Mouse (Mus musculus) Patski (cell line): Measurements from ENCODE around the gene Mllt10. TPM values are rescaled to one million over a fixed set of nuclear protein-coding genes. Genes with fewer than 3 reads are reported as not detected.

Experiments used
- ATAC-seq: fragments of 100-300 bp; one replicate; pipeline ENCODE4 v1.8.0; 2021
- CTCF ChIA-PET: fragments of 350-600 bp; sonication (Branson Sonifier 250); formaldehyde crosslinking; loops from one replicate; lab custom pipeline; 2022; ENCODE audit warnings: inconsistent platforms; lab: Charles Lee
- POLR2A ChIA-PET: fragments of 350-600 bp; sonication (Branson Sonifier 250); formaldehyde crosslinking; loops from one replicate; lab custom pipeline; 2022; ENCODE audit warnings: antibody characterized with exemption, inconsistent platforms; lab: Charles Lee
- DNase-seq: peaks from one replicate; pipeline ENCODE4 v3.0.0-alpha.2; 2011; ENCODE audit warnings: low read depth, low spot score
- H3K27me3 ChIP-seq: fragments of 371-371 bp; one replicate; pipeline ENCODE4 v1.5.1; 2021
- CTCF ChIP-seq: fragments of 100-300 bp; IDR thresholded peaks from one replicate; pipeline ENCODE4 v1.5.1; 2021
- in situ Hi-C: fragments of 300-500 bp; cut with MboI; formaldehyde crosslinking; loops from 3 replicates; pipeline ENCODE4 v1.11.1; 2018; ENCODE audit warnings: low pct_unique_long_range_greater_than_20kb, mixed read lengths
- polyA plus RNA-seq: library from polyadenylated mRNA; unstranded; gene quantifications from one replicate; pipeline ENCODE4 v1.2.3, GENCODE M21; 2021

The Mllt10 gene
- polyA plus RNA-seq, 1 experiment from 2014 or later = 28.5 TPM

DNA sequence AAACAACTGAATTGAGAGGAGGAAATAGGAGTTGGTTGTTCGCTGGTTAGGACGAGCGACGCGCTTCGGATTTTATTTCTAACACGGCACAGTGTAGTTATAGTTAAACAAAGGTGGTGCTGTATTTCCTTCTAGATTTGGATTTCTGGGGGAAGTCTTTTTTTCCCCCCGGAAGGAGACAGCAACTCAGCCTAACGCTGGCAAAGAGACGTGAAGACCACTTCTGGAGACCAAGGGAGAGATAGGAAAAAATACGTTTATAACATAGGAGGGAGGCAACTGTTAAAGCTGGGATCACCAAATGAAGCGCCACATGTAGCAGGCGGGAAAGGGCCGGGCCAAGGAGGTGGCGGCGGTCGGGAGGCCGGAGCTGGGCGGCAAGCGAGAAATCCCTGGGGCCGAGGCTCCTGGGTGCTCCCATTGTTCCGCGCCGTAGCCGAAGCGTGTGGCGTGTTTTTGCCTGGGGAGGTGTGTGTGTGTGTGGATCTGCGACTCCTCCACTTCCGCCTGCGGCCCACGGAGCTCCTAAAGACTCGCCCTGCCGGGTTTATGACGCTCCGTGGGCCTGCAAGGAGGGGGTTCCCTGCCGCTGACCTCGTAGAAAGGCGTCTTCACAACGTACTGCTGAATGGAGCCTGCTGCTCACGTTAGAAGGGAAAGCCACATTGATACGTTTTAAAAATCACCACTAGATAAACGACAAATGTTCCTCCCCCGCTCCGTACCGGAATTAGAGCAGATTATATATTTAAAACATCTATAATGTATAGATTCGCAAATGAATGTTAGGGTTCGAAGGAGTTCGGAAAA lies 2.5 kb downstream of the Mllt10 start:
- CTCF ChIA-PET = interaction anchor here (1.1 to 4.3 kb wide), 2 partner anchors 11 to 29 kb away, joined by 3 to 18 read pairs; no protein-coding TSS in a partner anchor
- in situ Hi-C loops = loop anchor here (10.0 kb wide), 2 partner anchors 617 to 707 kb away; partner anchors contain the start of genes Bmi1 and Commd3
- DNase-seq = no peak
- ATAC-seq = no peak
- POLR2A ChIA-PET = interaction anchor here (1.1 to 4.4 kb wide), 5 partner anchors 9 to 708 kb away, joined by 3 to 41 read pairs (median 10); partner anchors contain the start of gene Skida1
- no peak for TF ChIP-seq CTCF
- H3K27me3 ChIP-seq = no peaks in the 10 kb centered on the region

DNA sequence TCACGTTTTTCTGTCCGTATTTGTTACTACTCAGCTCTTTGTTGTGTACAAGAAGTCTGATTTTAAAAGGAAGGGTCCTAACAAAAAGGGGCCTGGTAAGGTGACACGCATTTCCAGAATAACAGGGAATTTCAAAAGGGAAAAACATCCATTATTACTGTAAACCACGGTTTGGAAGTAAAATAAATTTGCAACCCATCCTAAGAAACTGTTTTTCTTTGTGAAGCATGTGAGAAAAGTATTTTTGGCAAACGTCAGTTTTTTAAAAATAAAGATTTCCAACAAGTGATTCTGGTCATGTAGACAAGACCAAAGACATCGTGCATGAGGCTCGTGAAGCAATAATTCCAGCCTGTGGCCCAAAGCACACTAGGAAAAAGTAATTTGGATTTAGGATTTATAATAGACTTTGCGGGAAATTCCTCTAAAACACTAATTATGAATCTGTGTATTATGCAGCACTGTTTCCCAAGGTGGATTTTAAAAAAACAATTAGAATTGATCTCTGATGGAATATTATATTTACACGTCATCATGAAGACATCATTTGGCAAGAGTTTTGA lies 3.2 kb downstream of the Mllt10 start:
- ATAC-seq = no peak
- no peak for DNase-seq
- TF ChIP-seq CTCF = no peak
- CTCF ChIA-PET = interaction anchor here (1.1 to 4.3 kb wide), 2 partner anchors 12 to 30 kb away, joined by 3 to 18 read pairs; no protein-coding TSS in a partner anchor
- in situ Hi-C loops = loop anchor here (10.0 kb wide), 2 partner anchors 617 to 707 kb away; partner anchors contain the start of genes Bmi1 and Commd3
- POLR2A ChIA-PET = interaction anchor here (0.6 to 4.4 kb wide), 6 partner anchors 10 to 708 kb away, joined by 4 to 41 read pairs (median 8); partner anchors contain the start of gene Skida1
- H3K27me3 ChIP-seq = no peaks in the 10 kb centered on the region

DNA sequence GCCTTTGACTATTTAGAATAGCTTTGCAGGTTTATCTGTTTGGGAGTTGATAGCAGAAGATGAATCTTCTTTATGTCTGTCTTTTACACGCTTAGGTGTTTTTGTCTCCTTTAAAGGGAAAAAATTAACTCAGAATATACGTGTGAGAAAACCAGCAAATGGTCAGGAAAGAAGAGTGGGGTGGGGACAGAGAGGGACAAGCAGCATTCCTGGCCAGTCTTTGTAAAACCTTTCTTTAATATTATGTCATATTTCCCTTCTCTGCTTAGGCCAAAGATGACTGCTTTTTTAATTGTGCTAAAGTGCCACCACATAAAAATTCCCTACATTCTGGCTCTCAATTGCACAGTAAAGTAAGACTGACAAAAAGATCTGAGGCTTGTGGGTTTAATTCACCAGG lies 4.0 kb downstream of the Mllt10 start:
- no peak for ATAC-seq
- DNase-seq = no peak
- TF ChIP-seq CTCF = no peak
- in situ Hi-C loops = loop anchor here (10.0 kb wide), 2 partner anchors 616 to 706 kb away; partner anchors contain the start of genes Bmi1 and Commd3
- POLR2A ChIA-PET = interaction anchor here (0.6 to 4.4 kb wide), 4 partner anchors 10 to 30 kb away, joined by 3 to 41 read pairs (median 5); partner anchors contain the start of gene Skida1
- CTCF ChIA-PET = interaction anchor here (1.6 to 4.3 kb wide), 3 partner anchors 10 to 31 kb away, joined by 4 to 18 read pairs (median 13); partner anchors contain the start of gene Skida1
- H3K27me3 ChIP-seq = no peaks in the 10 kb centered on the region

DNA sequence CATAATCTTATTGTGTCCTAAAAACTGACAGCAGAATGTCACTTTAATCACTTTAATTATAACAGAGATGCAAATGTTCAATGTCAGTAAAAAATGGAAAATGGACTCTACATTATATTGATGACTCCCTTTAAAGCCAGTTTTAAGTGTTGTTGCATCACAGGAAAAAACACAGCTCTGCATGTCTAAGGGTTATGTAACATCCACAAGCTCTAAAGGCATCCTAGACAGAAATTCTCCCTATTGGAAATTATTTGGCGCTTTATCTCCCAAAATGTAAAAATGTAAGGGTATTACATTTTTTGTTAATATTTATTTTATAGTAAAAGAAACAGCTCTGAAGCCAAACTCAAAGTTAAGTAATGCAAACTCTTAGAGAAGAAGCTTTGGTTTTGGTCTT lies 4.9 kb downstream of the Mllt10 start:
- in situ Hi-C loops = loop anchor here (10.0 kb wide), 2 partner anchors 615 to 705 kb away; partner anchors contain the start of genes Bmi1 and Commd3
- TF ChIP-seq CTCF = no peak
- DNase-seq = no peak
- no peaks in the 10 kb centered on the region for H3K27me3 ChIP-seq
- no peak for ATAC-seq
- ChIA-PET CTCF (interaction anchor here (1.5 to 4.3 kb wide), 5 partner anchors 10 to 32 kb away, joined by 3 to 18 read pairs (median 4); partner anchors contain the start of genes A930004D18Rik and Skida1), POLR2A (interaction anchor here (0.8 to 4.4 kb wide), 4 partner anchors 11 to 937 kb away, joined by 4 to 41 read pairs (median 6); partner anchors contain the start of gene Skida1)

DNA sequence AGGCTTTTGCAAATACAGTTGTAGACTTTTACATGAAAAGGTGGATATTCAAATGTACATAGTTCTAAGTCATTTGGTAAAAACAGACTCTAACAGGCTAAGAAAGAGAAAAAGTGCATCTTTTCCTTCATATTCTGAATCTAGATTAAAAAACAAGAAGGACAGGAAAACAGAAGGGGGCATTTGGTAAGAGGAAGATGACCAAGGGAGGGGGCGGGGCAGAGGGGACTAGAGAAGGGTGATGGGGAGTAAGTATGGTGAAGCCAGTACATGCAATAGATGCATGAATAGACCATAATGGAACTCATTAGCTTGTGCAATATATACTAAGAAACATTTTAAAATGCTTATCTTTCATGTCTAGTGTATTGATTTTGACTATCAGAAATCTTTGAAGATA lies 5.4 kb downstream of the Mllt10 start:
- TF ChIP-seq CTCF = no peak

DNA sequence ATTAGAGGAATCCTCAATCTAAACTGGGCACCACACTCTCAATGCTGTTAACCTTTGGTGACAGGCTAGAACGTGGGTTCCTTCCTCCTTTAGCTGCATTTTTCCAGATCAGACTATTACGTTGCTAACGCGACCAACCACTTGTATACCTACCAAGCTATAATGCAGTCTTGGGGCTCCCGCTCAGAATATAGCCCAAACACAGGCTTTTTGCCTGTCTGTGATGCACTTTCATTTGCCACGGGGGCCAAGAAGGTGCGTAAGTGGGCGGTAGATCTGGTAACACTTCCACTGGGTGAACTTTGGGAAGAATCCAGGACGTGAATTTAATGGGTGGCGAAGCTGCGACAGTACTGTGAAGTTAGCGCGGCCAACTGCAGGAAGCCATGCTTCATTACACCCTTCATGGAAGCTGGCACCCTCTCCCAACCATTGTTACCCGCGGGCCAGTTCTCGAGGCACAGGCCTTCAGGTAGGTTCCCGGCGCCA lies 8.8 kb downstream of the Mllt10 start:
- no peak for TF ChIP-seq CTCF
- ATAC-seq (peak; percentile 47), DNase-seq (no peak)
- in situ Hi-C loops = no loop called here
- H3K27me3 ChIP-seq = no peaks in the 10 kb centered on the region
- ChIA-PET POLR2A (interaction anchor here (0.8 to 4.4 kb wide), 6 partner anchors 11 to 703 kb away, joined by 3 to 30 read pairs (median 9); partner anchors contain the start of gene Skida1), CTCF (interaction anchor here (0.9 to 2.4 kb wide), 5 partner anchors 13 to 36 kb away, joined by 3 to 13 read pairs (median 5); partner anchors contain the start of gene Skida1)

More for the DNA sequence above, 5.4 kb downstream of the Mllt10 start:
- in situ Hi-C loops = no loop called here
- DNase-seq = no peak
- ATAC-seq = no peak
- ChIA-PET POLR2A (interaction anchor here (0.8 to 4.4 kb wide), 6 partner anchors 8 to 937 kb away, joined by 3 to 41 read pairs (median 6); partner anchors contain the start of gene Skida1), CTCF (interaction anchor here (1.5 to 4.3 kb wide), 5 partner anchors 11 to 32 kb away, joined by 3 to 18 read pairs (median 4); partner anchors contain the start of genes A930004D18Rik and Skida1)
- no peaks in the 10 kb centered on the region for H3K27me3 ChIP-seq

DNA sequence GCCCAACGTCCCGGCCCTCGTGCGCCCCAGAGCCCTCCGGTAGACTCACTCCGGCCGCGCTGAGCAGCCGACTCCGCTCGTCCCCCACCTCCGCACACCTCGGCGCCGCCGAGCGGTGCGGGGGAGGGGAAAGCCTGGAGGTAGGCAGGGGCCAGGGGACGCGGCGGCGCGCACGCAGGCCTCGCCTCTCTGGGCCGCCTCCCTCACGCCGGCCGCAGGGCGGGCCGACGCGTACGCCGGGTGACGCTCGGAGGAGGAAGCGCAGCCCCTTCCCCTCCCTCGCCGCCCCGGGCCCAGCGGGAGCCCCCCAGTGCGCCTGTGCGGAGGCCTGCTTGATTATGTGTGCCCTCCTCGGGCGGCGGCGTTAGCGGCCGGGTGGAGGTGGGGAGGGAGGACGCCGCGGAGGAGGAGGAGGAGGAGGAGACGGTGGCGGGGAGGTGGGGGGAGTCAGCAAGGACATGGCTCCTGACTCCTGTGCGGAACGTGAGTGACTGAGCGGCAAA lies 9.4 kb downstream of the Mllt10 start:
- TF ChIP-seq CTCF = no peak
- POLR2A ChIA-PET = interaction anchor here (1.6 to 4.4 kb wide), 3 partner anchors 15 to 702 kb away, joined by 4 to 30 read pairs (median 24); partner anchors contain the start of gene Skida1
- CTCF ChIA-PET = interaction anchor here (1.3 kb wide), 1 partner anchor 37 kb away, joined by 3 read pairs; no protein-coding TSS in a partner anchor
- H3K27me3 ChIP-seq = no peaks in the 10 kb centered on the region
- in situ Hi-C loops = no loop called here
- peak; percentile 90 for ATAC-seq
- no peak for DNase-seq

DNA sequence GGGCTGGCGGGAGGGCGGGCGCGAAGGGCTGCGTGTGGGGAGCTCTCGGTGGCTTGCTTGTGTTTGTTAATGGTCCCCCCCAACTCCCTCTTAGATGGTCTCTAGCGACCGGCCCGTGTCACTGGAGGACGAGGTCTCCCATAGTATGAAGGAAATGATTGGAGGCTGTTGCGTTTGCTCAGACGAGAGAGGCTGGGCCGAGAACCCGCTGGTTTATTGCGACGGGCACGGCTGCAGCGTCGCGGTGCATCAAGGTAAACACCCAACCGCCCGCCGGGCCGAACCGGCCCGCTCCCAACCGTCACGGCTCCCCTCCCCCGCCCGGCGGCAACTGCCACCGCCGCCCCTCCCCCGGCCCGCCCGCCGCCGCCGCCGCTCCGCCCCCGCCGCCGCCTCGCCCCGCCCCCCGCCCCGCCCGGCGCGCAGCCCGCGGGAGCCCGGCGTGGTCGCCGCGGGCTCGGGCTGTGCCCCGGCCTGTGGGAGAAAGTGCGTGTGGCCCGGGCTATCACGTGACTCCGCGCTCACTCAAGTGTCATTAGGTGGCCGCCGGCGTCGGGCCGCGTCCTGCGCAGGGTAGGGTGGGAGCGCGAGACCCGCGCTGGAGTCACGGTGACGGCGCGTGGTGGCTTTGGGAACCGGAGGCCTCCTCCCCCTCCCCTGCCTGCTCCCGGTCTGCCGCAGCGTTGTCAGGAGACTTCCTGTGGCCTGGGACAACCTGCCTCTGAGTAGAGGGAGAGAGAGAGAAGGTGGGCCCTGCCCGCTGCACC lies 10.1 kb downstream of the Mllt10 start:
- POLR2A ChIA-PET = interaction anchor here (4.4 kb wide), 1 partner anchor 19 kb away, joined by 30 read pairs; no protein-coding TSS in a partner anchor
- CTCF ChIA-PET = no interaction called here
- in situ Hi-C loops = no loop called here
- peak; percentile 51 for ATAC-seq
- TF ChIP-seq CTCF = no peak
- DNase-seq = no peak
- no peaks in the 10 kb centered on the region for H3K27me3 ChIP-seq

DNA sequence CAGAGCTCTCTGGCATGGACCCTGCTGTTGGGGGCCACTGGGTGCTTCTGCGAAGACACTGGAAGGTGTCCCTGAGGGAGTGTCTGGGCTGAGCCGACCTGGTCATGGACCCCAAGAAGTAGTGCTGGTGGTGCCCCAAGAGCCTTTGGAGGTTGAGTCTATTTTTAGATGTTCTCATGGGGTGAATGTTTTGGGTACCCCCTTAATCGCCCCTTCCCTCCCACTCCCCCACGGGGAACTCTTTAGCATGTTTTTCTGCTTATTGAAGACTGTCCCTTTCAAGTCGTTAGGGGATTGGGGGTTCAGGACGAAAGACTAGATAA lies 10.6 kb downstream of the Mllt10 start:
- in situ Hi-C loops = no loop called here
- no peak for ATAC-seq
- CTCF ChIA-PET = no interaction called here
- POLR2A ChIA-PET = no interaction called here
- H3K27me3 ChIP-seq = no peaks in the 10 kb centered on the region
- no peak for TF ChIP-seq CTCF
- DNase-seq = no peak
